Mouse (Mus musculus) forebrain, embryonic 16.5 days (tissue): ENCODE results near the gene Ano1. TPM values are rescaled to one million over a fixed set of nuclear protein-coding genes. Genes with fewer than 3 reads are reported as not detected.
A peak's percentile ranks its signal among the peaks of the same experiment; 100 is the strongest.

Experiments used
- ATAC-seq: fragments of 200-750 bp; cut with Nextera tagmentation; 2 replicates; pipeline ENCODE4 v1.8.0; 2017; ENCODE audit warnings: mild to moderate bottlenecking, moderate library complexity
- H3K27ac ChIP-seq: fragments of 300-500 bp; sonication (generic); 2 replicates; pipeline ENCODE4 v1.5.1; 2014; ENCODE audit warnings: low read length, control low read depth
- H3K27me3 ChIP-seq: fragments of 300-500 bp; sonication (generic); replicated peaks from 2 replicates; pipeline ENCODE4 v1.6.1; 2014; ENCODE audit warnings: low read length; ENCODE audit not compliant: control insufficient read depth, insufficient read depth
- H3K36me3 ChIP-seq: fragments of 300-500 bp; sonication (generic); 2 replicates; pipeline ENCODE4 v1.6.1; 2014; ENCODE audit not compliant: control insufficient read depth, insufficient read depth
- H3K4me1 ChIP-seq: fragments of 300-500 bp; sonication (generic); replicated peaks from 2 replicates; pipeline ENCODE4 v1.6.1; 2014; ENCODE audit warnings: low read length; ENCODE audit not compliant: control insufficient read depth, insufficient read depth
- H3K4me2 ChIP-seq: fragments of 300-500 bp; sonication (generic); 2 replicates; pipeline ENCODE4 v1.6.1; 2014; ENCODE audit warnings: mild to moderate bottlenecking, low read length, control low read depth
- H3K4me3 ChIP-seq: fragments of 300-500 bp; sonication (generic); replicated peaks from 2 replicates; pipeline ENCODE4 v1.5.1; 2014; ENCODE audit warnings: mild to moderate bottlenecking, low read length, control low read depth
- H3K9ac ChIP-seq: fragments of 300-500 bp; sonication (generic); replicated peaks from 2 replicates; pipeline ENCODE4 v1.6.1; 2014; ENCODE audit warnings: low read depth, low read length, control low read depth
- H3K9me3 ChIP-seq: fragments of 300-500 bp; sonication (generic); 2 replicates; pipeline ENCODE4 v1.6.1; 2016; ENCODE audit warnings: low read length; ENCODE audit not compliant: control insufficient read depth
- WGBS: fragments of 180-500 bp; shearing (Covaris S2); extraction: QIAGEN DNeasy Blood & Tissue Kit; methylation state at CpG from one replicate; pipeline ENCODE4 v1.1.7; 2014; 5-methylcytosine and 5-hydroxymethylcytosine counted together
- polyA plus RNA-seq: library from polyadenylated mRNA; unstranded; fragments of >200 nt; fragmentation: Nextera tagmentation; extraction: Ambion mirVana; gene quantifications from 2 replicates; pipeline ENCODE4 v1.2.1, GENCODE M21; 2015

The Ano1 gene
- polyA plus RNA-seq, 1 experiment from 2014 or later = 9.4 TPM

DNA sequence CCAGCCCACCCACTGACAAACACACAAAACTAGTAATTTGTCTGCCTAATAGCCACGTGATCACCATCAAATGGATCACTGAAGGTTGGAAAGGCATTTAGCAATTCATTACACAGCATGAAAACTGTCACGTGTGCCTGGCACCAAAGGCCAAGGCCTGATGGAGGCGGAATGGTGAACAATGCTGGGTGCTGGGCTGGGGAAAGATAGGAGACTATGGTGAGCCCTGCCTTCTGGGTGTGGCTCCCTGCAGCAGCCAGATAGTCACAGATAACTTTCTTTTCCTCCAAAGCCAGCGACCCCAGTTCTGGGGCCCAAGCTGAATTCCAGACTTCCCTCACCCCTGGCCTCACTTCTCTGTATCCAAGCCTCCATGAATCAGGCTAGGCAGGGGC, 19.9 kb downstream of the Ano1 start:
- ATAC-seq = peak; percentile 64
- H3K4me3 ChIP-seq = no peak overlapping the region

GRCm38 (mm10) chr7:144731182-144731896, 20.4 kb downstream of the Ano1 start:
- Histone ChIP-seq H3K27ac (no peak overlapping the region), H3K27me3 (no peaks in the 10 kb centered on the region), H3K9ac (no peak overlapping the region), H3K4me3 (no peak overlapping the region), H3K9me3 (no peaks in the 10 kb centered on the region), H3K4me2 (no peak overlapping the region), H3K4me1 (0 out of 2 replicates have a peak, but pooled peaks cover 3% of the 10 kb centered on the region), H3K36me3 (no peaks in the 10 kb centered on the region)
- peak; percentile 58; the same call in 1 of the 2 replicates for ATAC-seq
- WGBS = 68% methylated on average over 9 of the region's 9 CpGs

More for the DNA sequence above, 19.9 kb downstream of the Ano1 start:
- no peak overlapping the region for H3K27ac ChIP-seq
- no peak overlapping the region for H3K9ac ChIP-seq
- no peaks in the 10 kb centered on the region for H3K27me3 ChIP-seq
- no peak overlapping the region for H3K4me2 ChIP-seq
- H3K9me3 ChIP-seq = no peaks in the 10 kb centered on the region
- no peaks in the 10 kb centered on the region for H3K36me3 ChIP-seq
- 0 out of 2 replicates have a peak, but pooled peaks cover 3% of the 10 kb centered on the region for H3K4me1 ChIP-seq
- WGBS = 31% methylated on average over 4 of the region's 4 CpGs

DNA sequence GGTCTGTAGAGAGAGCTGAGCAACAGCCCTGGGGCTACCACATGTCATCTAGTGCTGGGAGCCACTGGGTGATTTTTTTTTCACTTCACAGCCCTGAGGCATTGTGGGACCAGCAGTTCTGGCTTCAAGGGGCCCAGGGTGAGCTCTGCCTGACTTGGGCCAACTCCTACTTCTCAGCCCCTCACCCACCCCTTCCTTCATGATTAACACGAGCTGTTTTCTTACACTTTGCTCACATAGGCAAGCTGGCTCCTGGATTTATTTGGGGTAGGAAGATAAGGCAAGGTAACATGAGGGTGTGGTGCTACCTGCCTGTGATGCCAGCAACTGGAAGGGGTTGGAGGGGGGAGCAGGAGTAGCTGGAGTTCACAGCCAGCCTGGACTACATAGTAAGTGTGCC, 27.5 kb downstream of the Ano1 start:
- H3K27me3 ChIP-seq = no peaks in the 10 kb centered on the region
- H3K9ac ChIP-seq = no peak overlapping the region
- no peaks in the 10 kb centered on the region for H3K4me1 ChIP-seq
- no peak overlapping the region for H3K4me2 ChIP-seq
- 56% methylated on average over 1 of the region's 1 CpGs for WGBS
- H3K36me3 ChIP-seq = no peaks in the 10 kb centered on the region
- no peak overlapping the region for H3K4me3 ChIP-seq
- ATAC-seq = no peak
- no peak overlapping the region for H3K27ac ChIP-seq
- no peaks in the 10 kb centered on the region for H3K9me3 ChIP-seq

DNA sequence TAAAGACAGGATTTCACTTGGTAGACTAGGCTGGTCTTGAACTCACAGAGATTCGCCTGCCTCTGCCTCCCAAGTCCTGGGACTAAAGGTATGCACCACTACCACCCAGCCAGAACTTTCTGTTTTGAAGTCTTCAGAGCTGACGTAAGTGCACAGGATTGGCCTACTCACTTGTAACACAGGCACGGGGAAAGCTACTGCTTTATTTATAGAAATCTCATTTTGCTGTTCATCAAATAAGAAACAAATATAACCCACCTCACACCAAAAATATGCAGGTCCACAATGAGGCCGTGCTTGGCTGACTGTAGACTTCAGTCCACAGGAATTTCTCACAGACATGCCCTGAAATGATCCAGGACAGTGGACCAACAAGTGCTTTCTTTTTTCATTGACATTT, 31.8 kb downstream of the Ano1 start:
- no peak for ATAC-seq
- H3K36me3 ChIP-seq = no peaks in the 10 kb centered on the region
- no peaks in the 10 kb centered on the region for H3K27me3 ChIP-seq
- no peaks in the 10 kb centered on the region for H3K4me1 ChIP-seq
- H3K9ac ChIP-seq = no peak overlapping the region
- H3K9me3 ChIP-seq = no peaks in the 10 kb centered on the region
- H3K4me3 ChIP-seq = no peak overlapping the region
- 78% methylated on average over 4 of the region's 4 CpGs for WGBS
- no peak overlapping the region for H3K27ac ChIP-seq
- no peak overlapping the region for H3K4me2 ChIP-seq

DNA sequence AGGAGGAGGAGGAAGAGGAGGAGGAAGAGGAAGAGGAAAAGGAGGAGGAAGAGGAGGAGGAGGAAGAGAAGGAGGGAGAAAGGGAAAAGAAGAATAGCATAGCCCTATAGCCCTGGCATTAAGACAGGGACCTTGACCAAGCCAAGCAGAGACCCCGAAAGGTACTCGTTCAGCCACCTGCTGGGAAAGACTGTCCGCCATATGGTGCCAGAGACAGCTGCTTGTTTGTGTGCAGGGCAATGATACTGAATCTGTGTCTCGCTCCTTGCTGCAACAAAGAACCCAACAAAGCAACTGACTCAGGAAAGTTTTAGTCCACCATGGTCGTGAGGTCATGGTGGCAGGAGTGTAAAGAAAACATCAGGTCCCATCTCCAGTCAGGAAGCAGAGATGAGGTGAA, 34.0 kb downstream of the Ano1 start:
- ATAC-seq = no peak
- Histone ChIP-seq H3K9me3 (no peaks in the 10 kb centered on the region), H3K27ac (no peak overlapping the region), H3K4me3 (no peak overlapping the region), H3K9ac (no peak overlapping the region), H3K4me2 (no peak overlapping the region), H3K4me1 (no peaks in the 10 kb centered on the region), H3K36me3 (no peaks in the 10 kb centered on the region), H3K27me3 (no peaks in the 10 kb centered on the region)
- WGBS = 86% methylated on average over 5 of the region's 5 CpGs

DNA sequence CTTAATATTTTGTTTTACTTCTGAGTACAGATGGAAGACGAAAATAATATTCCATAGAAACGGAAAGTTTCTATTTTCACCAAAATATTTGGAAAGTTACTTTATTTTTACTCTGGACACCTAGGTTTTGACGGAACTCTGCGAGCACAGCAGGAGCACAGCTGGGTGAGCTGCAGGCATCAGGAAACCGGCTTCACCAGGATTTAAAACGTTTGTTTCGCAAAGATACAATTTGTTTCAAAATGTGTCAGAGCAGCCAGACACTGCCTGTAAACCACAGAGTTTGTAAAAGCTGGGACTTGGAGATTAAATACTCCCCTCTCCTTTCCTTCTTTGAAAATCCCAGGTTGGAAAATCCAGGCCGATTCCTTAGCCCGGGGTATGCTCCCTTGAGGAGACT, 53.9 kb downstream of the Ano1 start:
- no peak overlapping the region for H3K4me3 ChIP-seq
- no peak overlapping the region for H3K9ac ChIP-seq
- H3K36me3 ChIP-seq = no peaks in the 10 kb centered on the region
- no peaks in the 10 kb centered on the region for H3K4me1 ChIP-seq
- no peak overlapping the region for H3K27ac ChIP-seq
- H3K27me3 ChIP-seq = no peaks in the 10 kb centered on the region
- no peak for ATAC-seq
- WGBS = 87% methylated on average over 9 of the region's 9 CpGs
- no peaks in the 10 kb centered on the region; the same call in 1 of the 2 replicates for H3K9me3 ChIP-seq
- H3K4me2 ChIP-seq = no peak overlapping the region

DNA sequence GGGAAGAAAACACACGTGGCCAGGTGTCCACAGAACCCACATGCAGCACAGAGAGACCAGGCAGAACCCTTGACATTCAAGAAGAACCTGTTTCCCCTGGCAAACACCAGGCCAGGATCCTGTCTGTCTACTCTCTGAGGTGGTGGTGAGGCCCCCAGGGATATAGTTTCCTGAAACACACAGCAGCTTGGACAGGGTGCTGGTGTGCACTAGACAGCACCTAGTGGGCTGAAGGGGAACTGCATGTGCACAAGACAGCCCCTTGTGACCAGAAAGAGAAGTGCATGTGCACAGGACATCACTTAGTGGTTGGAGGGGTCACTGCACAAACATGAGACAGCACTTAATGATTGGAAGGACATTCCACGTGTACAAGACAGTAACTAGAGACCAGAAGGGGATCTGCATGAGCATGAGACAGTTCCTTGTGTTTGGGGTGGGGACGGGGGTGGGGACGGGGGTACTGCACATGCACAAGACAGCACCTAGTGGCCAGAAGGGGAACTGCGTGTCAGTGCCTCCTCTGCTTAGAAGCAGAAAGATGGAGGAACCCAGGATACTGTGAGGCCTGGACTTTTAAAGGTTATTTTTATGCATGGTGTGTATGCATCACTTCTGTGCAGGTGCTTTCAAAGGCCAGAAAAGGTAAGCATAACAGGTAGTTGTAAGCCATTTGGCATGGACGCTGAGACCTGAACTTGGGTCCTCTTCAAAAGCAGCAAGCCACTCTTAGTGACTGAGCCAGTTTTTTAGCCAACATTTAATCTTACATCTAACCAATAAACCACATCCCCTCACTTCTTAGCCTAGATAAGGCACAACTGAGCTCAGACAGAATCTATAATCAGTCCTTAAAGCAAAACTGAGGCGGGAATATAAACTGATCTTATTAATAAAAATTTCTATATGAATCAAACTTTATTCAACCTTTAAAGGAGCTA, 54.7 kb downstream of the Ano1 start:
- H3K36me3 ChIP-seq = no peaks in the 10 kb centered on the region
- no peaks in the 10 kb centered on the region for H3K4me1 ChIP-seq
- 85% methylated on average over 7 of the region's 7 CpGs for WGBS
- H3K27me3 ChIP-seq = no peaks in the 10 kb centered on the region
- H3K9ac ChIP-seq = no peak overlapping the region
- H3K4me2 ChIP-seq = no peak overlapping the region
- no peaks in the 10 kb centered on the region; the same call in 1 of the 2 replicates for H3K9me3 ChIP-seq
- no peak for ATAC-seq
- H3K4me3 ChIP-seq = no peak overlapping the region
- no peak overlapping the region for H3K27ac ChIP-seq

GRCm38 (mm10) chr7:144689855-144690254, 61.9 kb downstream of the Ano1 start:
- Histone ChIP-seq H3K4me1 (0 out of 2 replicates have a peak, but pooled peaks cover 9% of the 10 kb centered on the region), H3K9me3 (no peaks in the 10 kb centered on the region), H3K36me3 (no peaks in the 10 kb centered on the region), H3K27me3 (no peaks in the 10 kb centered on the region), H3K4me3 (no peak overlapping the region), H3K27ac (no peak overlapping the region), H3K9ac (no peak overlapping the region), H3K4me2 (no peak overlapping the region)
- no peak for ATAC-seq
- WGBS = 60% methylated on average over 2 of the region's 2 CpGs

DNA sequence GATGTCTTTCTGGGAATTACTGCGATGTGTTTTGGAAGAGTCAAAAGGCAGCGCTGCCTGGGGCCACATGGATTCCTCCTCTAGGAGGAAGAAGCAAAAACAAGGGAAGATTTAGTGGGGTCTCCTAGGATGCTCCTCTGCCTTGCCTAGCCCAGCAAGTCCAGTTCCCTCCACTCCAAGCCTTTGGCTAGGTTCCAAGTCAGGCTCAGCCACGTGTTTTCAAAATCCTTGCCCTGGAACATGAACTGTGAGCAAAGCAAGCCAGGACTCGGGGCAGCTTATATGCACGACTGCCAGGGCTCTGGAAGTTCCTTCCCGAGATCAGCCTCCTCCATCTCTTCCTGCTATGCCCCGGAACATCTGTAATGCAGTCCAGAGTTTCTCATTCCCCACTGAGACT, 62.6 kb downstream of the Ano1 start:
- Histone ChIP-seq H3K4me2 (no peak overlapping the region), H3K9me3 (no peaks in the 10 kb centered on the region), H3K27me3 (no peaks in the 10 kb centered on the region), H3K4me1 (peaks cover 14% of the 10 kb centered on the region), H3K36me3 (no peaks in the 10 kb centered on the region), H3K27ac (no peak overlapping the region), H3K4me3 (no peak overlapping the region), H3K9ac (no peak overlapping the region)
- ATAC-seq = no peak
- 63% methylated on average over 7 of the region's 7 CpGs for WGBS
